Mouse (Mus musculus) urinary bladder, postnatal 10 days (tissue): ENCODE measurements around the gene Il1rl1.

ENCODE experiments used
- DNase-seq: peaks from one replicate; pipeline ENCODE4 v3.0.0; 2022; ENCODE audit warnings: low spot score

The Il1rl1 gene

DNA sequence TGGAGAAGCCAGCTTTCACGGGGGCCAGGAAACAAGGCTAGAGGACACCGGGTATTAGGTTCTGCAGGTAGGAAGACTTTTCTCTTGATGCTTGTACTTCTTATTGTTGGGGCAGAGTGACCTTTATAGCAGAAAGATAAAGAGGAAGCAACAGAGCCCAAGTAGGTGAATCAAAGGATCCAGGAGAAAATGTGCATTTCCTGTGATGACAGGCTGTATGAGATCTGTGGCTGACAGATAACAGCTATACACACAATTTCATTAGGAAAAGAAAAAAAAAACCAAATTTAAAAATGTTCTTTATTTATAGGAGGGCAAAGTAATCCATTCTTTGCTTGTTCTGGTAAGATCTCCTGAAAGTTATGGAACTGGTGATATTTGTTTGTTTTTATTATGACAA, 8.0 kb downstream of the Il1rl1 start:
- DNase-seq: no peak

DNA sequence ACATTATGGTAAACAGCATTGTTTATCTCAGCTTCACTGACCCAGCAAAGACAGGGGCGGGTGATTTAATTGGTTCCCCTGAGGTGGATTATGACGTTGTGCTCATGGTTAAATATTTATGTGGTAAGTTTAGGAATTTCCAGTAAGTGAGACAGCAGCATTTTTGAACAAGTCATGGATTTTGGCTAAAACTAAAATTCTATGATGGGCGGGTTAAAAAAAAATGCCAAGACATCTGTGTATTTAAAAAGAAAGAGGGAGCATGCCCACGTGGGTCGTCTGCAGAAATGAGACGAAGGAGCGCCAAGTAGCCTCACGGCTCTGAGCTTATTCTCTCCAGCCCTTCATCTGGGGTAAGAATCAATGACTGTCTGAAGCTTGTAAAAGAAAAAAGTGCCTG, 10.1 kb downstream of the Il1rl1 start:
- DNase-seq: no peak

DNA sequence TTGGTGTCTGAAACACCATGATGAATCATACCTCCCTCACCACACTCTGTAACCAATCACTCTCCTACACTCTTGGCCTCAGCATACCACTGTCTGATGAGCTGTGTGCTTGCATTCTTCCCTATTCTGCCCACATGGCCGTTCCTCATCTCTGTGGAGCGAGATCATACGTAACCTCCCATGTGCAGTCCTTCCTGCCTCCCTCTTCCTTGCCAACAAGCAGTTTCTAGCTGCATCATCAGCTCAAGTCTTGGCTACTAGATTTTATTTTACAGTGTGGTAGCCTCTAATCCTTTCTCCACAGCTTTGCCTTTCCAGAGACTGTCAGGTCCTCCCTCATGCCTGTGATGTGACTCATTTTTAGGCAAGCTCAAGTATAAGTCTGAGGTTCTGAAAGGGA, 15.4 kb downstream of the Il1rl1 start:
- no peak for DNase-seq

DNA sequence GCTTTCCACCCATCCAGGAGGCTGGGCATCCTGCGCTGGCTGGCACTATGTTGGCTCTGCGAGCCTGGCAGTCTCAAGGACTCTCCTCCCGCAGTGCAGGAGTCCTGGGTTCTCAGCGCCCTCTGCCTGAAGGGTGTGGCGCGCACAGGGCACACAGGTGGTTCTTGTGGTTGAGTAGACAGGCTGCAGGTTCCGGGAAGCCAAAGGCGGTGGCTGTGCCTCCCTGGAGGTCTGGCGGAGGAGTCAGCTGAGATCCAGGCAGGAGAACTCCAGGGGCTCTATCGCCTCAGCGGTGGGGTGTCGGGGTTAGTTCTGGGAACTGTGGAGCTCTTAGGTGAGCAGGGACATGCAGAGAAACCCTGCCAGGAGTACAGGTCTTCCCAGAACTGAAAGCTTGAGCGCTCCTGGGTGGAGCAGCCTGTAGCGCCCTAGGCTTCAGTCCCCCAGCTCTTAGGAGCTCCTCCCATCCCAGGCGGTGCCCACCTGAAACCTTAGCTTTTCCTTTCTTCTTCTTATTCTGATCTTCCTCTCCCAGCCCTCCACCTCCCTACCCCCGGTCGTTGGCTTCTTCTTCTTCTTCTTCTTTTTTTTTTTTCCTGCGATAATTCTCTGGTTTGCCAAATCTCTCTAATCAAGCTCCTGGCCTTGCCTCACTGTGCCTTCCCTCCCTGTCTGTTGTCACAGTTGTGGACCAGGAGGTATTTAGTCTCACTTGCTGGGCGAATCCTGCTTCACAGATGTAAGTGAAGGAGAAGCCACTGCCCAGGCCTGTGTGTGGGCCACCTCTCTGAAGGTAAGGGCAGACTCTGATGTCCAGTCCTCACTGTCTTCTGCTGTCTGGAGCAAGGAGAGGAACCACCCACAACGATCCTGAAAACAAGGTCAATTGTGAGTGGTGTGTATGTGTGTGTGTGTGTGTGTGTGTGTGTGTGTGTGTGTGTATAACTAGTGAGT, 36.4 kb downstream of the Il1rl1 start, which contains the start of gene Il18r1:
Il18r1 (plus strand) TSS at position 76 of the 954 bp plus-strand sequence.
- DNase-seq: no peak

- DNase-seq: no peak
Observed at GRCm38 (mm10) chr1:40467306-40467705, 37.9 kb downstream of the Il1rl1 start.

- no peak for DNase-seq
Observed at GRCm38 (mm10) chr1:40468805-40469204, 39.4 kb downstream of the Il1rl1 start.

DNA sequence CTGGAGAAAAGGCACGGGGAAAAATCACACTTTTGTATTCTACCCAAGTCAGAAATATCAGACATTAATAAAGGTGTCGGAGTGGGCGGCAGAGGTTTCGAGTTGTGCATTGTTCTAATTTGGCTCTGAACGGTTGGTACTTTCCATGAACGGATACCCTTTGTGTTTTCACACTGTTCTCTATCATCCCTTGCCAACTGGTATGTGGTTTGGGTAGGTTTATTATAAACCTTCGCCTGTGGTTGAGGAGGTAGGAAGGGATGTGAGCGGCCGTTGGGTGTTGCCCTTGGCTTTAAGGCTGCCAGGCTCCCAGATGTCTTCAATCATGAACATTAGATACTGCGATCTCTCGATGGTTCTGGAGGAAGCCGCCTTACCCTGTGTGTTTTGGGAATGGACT, 40.5 kb downstream of the Il1rl1 start:
- DNase-seq: no peak

GRCm38 (mm10) chr1:40472401-40472800, 43.0 kb downstream of the Il1rl1 start:
- no peak for DNase-seq

- no peak for DNase-seq
Observed at GRCm38 (mm10) chr1:40473640-40474039, 44.3 kb downstream of the Il1rl1 start.

DNA sequence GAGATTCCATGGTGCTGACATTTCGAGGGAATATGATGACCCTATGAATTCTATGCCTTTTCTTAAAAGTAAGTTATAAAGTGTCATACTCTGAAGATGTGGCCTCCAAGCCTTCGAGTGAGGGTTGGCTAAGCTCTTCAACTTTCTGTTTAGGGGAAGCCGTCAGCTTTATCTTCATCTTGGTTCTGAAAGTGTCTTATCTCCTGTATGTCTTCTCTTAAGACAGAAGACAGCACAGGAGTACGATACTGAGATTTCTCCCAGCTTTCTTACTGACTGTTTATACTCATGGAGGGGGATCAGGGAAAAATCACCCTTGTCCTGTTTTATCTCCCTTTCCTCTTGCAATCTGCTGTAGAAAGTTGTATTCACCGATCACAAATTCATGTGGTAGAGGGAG, 45.0 kb downstream of the Il1rl1 start:
- no peak for DNase-seq

- no peak for DNase-seq
Observed at GRCm38 (mm10) chr1:40475697-40476096, 46.3 kb downstream of the Il1rl1 start.

DNA sequence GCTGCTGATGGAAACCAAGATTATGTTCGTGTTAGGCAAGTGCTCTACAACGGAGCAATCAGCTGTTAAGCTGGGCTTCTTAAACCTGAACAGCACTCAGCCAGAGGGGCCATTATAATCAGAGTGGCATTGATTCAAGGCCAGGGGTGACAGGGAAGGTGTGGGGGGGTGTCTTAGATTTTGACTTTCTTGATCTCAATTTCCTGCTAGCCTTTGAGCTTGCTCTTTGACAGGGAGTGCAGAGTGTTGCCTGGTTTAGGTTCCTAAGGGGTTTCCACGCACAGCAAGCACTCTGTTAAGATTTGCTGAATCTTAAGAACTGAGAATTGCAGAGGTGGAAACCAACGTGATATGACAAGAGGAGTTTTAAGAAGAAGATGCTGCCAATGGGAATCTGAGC, 47.4 kb downstream of the Il1rl1 start:
- no peak for DNase-seq

DNA sequence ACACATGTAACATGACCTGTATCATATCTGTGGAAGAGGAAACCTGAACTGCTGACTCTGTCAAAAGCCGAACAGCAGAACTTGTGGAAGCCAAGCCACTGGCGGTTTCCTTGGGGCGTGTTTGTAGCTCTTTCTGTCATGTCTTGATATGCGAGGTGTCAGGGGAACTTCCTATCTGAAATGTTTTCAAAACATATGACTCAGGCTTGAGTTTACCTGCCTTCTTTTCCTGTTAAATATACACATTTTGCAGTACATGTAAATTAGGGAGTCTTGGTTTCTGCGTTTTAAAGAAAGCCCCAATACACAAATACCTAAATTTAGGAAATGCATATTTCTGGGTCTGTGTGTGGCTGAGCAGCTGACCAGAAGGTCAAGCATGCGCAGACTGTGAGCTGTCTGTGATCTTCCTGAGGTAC, 50.1 kb downstream of the Il1rl1 start:
- DNase-seq: no peak

GRCm38 (mm10) chr1:40494594-40494993, 65.2 kb downstream of the Il1rl1 start:
- no peak for DNase-seq

DNA sequence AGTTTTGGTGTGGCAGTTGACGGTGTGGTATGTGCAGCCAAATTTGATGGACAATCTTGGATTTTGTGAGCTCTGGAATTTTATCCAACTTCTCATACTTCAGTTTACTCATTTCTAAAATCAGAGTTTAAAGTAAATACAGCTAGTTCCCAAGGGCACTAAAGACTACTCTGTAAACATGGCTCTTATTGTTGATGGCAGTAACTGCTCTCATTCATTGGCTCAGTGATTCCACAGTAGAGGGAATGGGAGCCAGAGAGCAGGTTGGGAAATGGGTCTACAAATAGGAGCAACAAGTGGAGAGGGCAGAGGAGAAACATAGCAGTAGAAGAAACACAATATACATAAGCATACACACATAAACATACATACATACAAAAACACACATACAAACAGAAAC, 70.3 kb downstream of the Il1rl1 start:
- DNase-seq: no peak

- DNase-seq: no peak
Observed at GRCm38 (mm10) chr1:40501126-40501525, 71.8 kb downstream of the Il1rl1 start.

DNA sequence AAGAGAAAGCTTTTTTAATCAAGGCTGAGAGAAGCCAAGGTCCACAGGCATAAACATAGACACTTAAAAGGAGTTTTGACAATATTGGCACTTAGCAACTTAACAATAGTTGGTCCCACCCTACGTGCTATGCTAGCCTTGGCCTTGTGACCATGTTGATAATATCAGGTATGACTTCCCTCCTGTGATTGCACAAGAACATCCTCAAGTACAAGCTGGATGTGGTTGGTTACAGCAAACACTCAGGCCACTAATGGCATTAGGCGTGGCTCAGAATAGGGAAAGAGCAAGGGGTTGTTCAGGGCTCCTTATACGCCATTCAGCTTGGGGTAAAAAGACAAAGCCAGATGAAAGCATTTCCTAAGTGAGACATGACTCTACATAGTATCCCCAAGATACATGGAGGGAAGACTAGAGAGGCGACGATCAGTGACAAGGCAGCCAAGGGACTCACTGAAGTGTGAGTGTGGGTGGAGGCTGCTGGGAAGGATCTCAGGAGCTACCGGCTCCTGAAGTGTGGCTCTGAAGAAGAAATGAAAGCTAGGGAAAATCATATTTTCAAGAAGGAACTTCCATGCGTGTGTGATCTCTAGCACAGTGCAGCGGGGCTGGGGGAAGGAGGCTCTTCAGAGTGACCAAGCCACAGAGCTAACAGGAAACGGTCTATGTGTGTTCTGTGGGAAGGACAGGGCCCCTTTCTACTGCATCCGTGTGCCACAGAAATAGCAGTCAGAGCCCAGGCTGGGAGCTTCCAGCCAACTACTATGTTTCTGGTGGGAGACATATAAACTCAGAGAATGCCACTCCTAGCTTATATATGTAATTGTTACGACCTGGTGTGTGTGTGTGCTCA, 72.4 kb downstream of the Il1rl1 start:
- DNase-seq: no peak

DNA sequence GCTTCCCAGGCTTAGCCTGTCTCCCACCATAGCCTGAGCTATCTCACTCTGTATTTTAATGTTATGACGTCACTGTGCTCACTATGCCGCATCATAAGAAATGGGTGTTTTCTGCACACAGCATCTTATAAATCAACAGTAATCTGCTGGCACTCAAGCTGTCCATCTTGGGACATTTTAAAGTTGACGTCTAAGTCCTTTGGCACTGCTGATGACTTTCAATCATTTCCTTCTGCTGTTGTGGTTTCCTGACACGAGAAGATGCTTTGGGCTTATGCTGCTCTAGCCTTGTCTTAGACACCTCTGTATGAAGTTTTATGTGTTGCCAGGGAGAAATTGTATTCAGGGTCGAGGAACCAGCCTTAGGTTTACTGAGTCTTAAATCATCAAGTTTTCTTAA, 75.2 kb downstream of the Il1rl1 start:
- no peak for DNase-seq
